Mouse (Mus musculus): Measurements from ENCODE around the gene Plekhg5. TPM values are rescaled to one million over a fixed set of nuclear protein-coding genes. Genes with fewer than 3 reads are reported as not detected.

Plekhg5 gene
- polyA plus RNA-seq, 1 experiment from 2014 or later: 10.4 TPM

DNA sequence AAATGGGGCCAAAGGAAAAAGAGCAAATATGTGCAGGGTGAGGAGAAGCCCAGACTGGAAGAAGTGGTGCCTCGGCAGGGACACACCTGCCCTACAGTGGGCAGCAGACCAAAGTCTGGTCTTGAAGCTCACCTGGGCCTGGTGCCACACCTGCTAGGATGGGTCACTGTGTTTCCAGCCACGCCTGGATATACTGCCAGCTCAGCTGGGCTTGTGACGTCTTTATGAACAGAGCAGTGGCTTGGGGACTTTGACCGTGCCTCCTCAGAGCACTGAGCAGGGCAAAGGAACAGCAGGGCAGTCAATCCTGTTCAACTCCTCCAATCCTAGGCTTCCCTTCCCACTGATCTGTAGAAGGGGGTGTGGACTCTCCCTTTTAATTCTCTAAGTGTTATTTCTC lies 88.5 kb downstream of the Plekhg5 start:
- Histone ChIP-seq H3K27me3 (ENCODE audit: control insufficient read depth, insufficient read depth, low read length) (peaks cover 48% of the 10 kb centered on the region), H3K4me1 (ENCODE audit: control insufficient read depth, insufficient read depth, low read length) (peaks cover 19% of the 10 kb centered on the region; the same call in 1 of the 2 replicates), H3K4me3 (ENCODE audit: low read depth, low read length) (no peak overlapping the region), H3K36me3 (ENCODE audit: control insufficient read depth, insufficient read depth, low read length) (no peaks in the 10 kb centered on the region), H3K4me2 (replicated peaks; ENCODE audit: low read depth, low read length) (no peak overlapping the region), H3K9me3 (ENCODE audit: control insufficient read depth, low read depth, low read length) (no peaks in the 10 kb centered on the region; the same call in 1 of the 2 replicates), H3K27ac (ENCODE audit: low read length) (no peak overlapping the region), H3K9ac (replicated peaks; ENCODE audit: low read depth, low read length) (no peak overlapping the region)
- WGBS: 33% methylated on average over 4 of the region's 4 CpGs
- ATAC-seq (ENCODE audit: insufficient number of reproducible peaks, insufficient read depth, low FRiP score, low read depth): no peak

DNA sequence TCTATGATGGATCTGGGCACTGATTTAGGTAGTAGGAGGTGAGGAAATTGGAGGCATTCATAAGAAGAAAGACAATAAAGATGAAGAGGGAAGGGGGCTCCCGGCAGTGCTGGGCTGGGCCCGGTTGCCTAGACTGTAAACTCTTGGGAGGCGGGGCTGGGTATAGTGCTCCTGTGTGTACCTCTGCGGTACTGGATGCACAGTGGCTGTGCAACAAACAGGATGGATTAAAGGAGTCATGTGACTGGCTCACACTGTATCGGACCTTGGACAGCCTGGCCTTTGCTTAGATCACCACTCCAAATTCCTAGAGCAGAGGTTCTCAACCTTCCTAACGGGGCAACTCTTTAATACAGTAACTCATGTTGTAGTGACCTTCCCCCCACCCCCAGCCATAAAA lies 89.3 kb downstream of the Plekhg5 start:
- Histone ChIP-seq H3K4me3 (ENCODE audit: low read depth, low read length) (no peak overlapping the region), H3K36me3 (ENCODE audit: control insufficient read depth, insufficient read depth, low read length) (no peaks in the 10 kb centered on the region), H3K27ac (ENCODE audit: low read length) (no peak overlapping the region), H3K9me3 (ENCODE audit: control insufficient read depth, low read depth, low read length) (no peaks in the 10 kb centered on the region; the same call in 1 of the 2 replicates), H3K9ac (replicated peaks; ENCODE audit: low read depth, low read length) (no peak overlapping the region), H3K4me2 (replicated peaks; ENCODE audit: low read depth, low read length) (no peak overlapping the region), H3K27me3 (ENCODE audit: control insufficient read depth, insufficient read depth, low read length) (peaks cover 48% of the 10 kb centered on the region), H3K4me1 (ENCODE audit: control insufficient read depth, insufficient read depth, low read length) (peaks cover 20% of the 10 kb centered on the region; the same call in 1 of the 2 replicates)
- no peak for ATAC-seq (ENCODE audit: insufficient number of reproducible peaks, insufficient read depth, low FRiP score, low read depth)
- 63% methylated on average over 6 of the region's 6 CpGs for WGBS

DNA sequence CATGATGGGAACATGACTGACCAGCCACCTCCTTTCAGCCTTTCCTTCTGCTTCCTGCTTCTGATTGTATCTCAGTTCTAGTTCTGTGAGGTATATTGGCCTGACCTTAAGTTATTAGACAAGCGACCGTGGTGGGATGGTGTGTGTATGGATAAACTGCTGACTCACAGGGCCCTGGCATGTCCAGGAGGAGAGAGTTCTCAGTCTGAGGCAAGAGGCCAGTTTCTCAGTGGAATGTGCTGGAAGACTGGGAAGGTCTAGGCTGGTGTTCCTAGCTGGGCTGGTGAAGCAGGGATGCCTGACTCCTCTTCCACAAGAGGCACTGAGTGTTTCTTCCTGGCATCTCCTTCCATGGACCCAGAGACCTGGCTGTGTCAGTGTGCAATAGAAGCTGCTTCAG lies 90.5 kb downstream of the Plekhg5 start:
- Histone ChIP-seq H3K27ac (ENCODE audit: low read length) (no peak overlapping the region), H3K4me1 (ENCODE audit: control insufficient read depth, insufficient read depth, low read length) (peaks cover 20% of the 10 kb centered on the region; the same call in 1 of the 2 replicates), H3K27me3 (ENCODE audit: control insufficient read depth, insufficient read depth, low read length) (peaks cover 40% of the 10 kb centered on the region), H3K9ac (replicated peaks; ENCODE audit: low read depth, low read length) (no peak overlapping the region), H3K4me3 (ENCODE audit: low read depth, low read length) (no peak overlapping the region), H3K9me3 (ENCODE audit: control insufficient read depth, low read depth, low read length) (no peaks in the 10 kb centered on the region; the same call in 1 of the 2 replicates), H3K36me3 (ENCODE audit: control insufficient read depth, insufficient read depth, low read length) (no peaks in the 10 kb centered on the region), H3K4me2 (replicated peaks; ENCODE audit: low read depth, low read length) (no peak overlapping the region)
- WGBS: 76% methylated on average over 2 of the region's 2 CpGs
- no peak for ATAC-seq (ENCODE audit: insufficient number of reproducible peaks, insufficient read depth, low FRiP score, low read depth)

Other genes with a start within 250 kb of the Plekhg5 start
- 86.8 and 106 TPM in 2 replicates for gene Camta1, start 210.6 kb upstream of the Plekhg5 start, polyA plus RNA-seq (2014; fragmentation: Nextera tagmentation; extraction: Ambion mirVana)
- 59.9 and 62.6 TPM in 2 replicates for gene Dnajc11, start 138.8 kb upstream of the Plekhg5 start, polyA plus RNA-seq (2014; fragmentation: Nextera tagmentation; extraction: Ambion mirVana)
- 35.6 and 38.2 TPM in 2 replicates for gene Thap3, start 83.5 kb upstream of the Plekhg5 start, polyA plus RNA-seq (2014; fragmentation: Nextera tagmentation; extraction: Ambion mirVana)
- 22.7 and 22.8 TPM in 2 replicates for gene Phf13, start 76.2 kb upstream of the Plekhg5 start, polyA plus RNA-seq (2014; fragmentation: Nextera tagmentation; extraction: Ambion mirVana)
- gene Klhl21, start 63.7 kb upstream of the Plekhg5 start, polyA plus RNA-seq (2014; fragmentation: Nextera tagmentation; extraction: Ambion mirVana): 5.8 and 7.3 TPM in 2 replicates
- 18.0 and 21.8 TPM in 2 replicates for gene Zbtb48, start 44.8 kb upstream of the Plekhg5 start, polyA plus RNA-seq (2014; fragmentation: Nextera tagmentation; extraction: Ambion mirVana)
- gene Tas1r1, start 33.9 kb upstream of the Plekhg5 start, polyA plus RNA-seq (2014; fragmentation: Nextera tagmentation; extraction: Ambion mirVana): 0.30 and 0.34 TPM in 2 replicates
- 29.5 and 30.0 TPM in 2 replicates for gene Nol9, start 33.2 kb upstream of the Plekhg5 start, polyA plus RNA-seq (2014; fragmentation: Nextera tagmentation; extraction: Ambion mirVana)
- gene Tnfrsf25, start 43.4 kb downstream of the Plekhg5 start, polyA plus RNA-seq (2014; fragmentation: Nextera tagmentation; extraction: Ambion mirVana): 0.67 and 0.91 TPM in 2 replicates
- gene Espn, start 79.9 kb downstream of the Plekhg5 start, polyA plus RNA-seq (2014; fragmentation: Nextera tagmentation; extraction: Ambion mirVana): 10.5 and 10.9 TPM in 2 replicates
- gene Hes2, start 86.4 kb downstream of the Plekhg5 start, polyA plus RNA-seq (2014; fragmentation: Nextera tagmentation; extraction: Ambion mirVana): 0.29 and 0.55 TPM in 2 replicates
- 71.4 and 72.4 TPM in 2 replicates for gene Acot7, start 105.6 kb downstream of the Plekhg5 start, polyA plus RNA-seq (2014; fragmentation: Nextera tagmentation; extraction: Ambion mirVana)
- 14.2 and 19.1 TPM in 2 replicates for gene Gpr153, start 201.7 kb downstream of the Plekhg5 start, polyA plus RNA-seq (2014; fragmentation: Nextera tagmentation; extraction: Ambion mirVana)
- 0.43 TPM in 1 of 2 replicates, not detected in the other for gene Hes3, start 219.2 kb downstream of the Plekhg5 start, polyA plus RNA-seq (2014; fragmentation: Nextera tagmentation; extraction: Ambion mirVana)
- gene Icmt, start 224.7 kb downstream of the Plekhg5 start, polyA plus RNA-seq (2014; fragmentation: Nextera tagmentation; extraction: Ambion mirVana): 20.2 and 22.6 TPM in 2 replicates
- gene Rnf207, start 246.5 kb downstream of the Plekhg5 start, polyA plus RNA-seq (2014; fragmentation: Nextera tagmentation; extraction: Ambion mirVana): 1.00 and 1.1 TPM in 2 replicates